Mouse (Mus musculus) spleen, postnatal 10 days (tissue): Measurements from ENCODE around the gene Tex26.

ENCODE experiments used
- DNase-seq, 2 experiments: peaks; one replicate each; pipeline ENCODE4 v3.0.0; 2021 to 2022; ENCODE audit warnings: low spot score in 2 of 2

Gene Tex26

DNA sequence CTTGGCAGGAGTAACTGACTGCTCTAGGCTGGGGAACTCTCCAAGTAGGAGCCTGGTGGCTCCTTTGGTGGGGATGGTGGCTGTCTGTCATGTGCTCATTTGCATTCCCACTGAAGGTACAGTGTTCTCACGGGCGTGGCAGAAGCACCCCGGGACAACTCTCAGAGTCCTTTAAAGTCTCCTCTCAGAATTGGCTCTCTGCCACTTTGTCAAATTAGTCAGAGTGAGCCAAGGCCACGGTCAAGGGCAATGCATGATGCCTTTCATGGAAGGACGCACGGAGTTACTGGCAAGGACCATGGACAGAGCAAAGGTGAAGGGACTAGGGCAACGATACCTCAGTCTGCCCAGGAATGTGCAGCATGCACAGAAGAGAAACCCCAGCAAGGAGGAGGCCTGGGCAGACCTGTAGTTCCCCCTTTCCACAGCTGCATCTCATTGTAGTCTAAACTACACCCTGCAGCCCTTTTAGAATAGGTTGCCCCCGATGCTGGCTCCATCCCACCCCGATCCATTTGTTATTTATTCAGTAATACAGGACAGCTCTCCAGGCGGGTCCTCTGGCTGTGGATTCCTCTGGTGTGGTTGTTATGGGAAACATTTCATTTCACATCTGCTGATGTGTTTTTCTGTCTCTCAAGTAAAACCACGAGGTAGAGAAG lies 49.0 kb downstream of the Tex26 start:
- no peak for DNase-seq

DNA sequence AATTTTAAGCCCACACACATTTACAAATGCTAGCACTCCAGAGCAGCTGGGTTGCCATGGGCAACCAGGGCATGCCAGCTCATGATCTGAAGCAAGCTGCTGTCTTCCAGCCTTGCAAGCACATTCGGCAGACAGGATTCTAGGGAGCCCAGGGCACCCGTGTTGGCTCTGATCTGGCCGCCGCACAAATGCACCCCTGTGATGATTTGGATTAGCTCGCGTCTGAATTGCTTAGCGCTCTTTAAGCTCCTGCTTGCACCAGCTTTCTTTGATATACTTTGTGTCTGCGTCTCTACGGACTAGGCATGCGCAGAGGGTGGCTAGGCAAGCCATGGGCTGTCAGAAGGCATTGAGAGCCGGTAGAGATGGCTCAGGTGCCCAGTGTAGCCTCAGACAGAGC lies 49.7 kb downstream of the Tex26 start:
- DNase-seq = no peak

DNA sequence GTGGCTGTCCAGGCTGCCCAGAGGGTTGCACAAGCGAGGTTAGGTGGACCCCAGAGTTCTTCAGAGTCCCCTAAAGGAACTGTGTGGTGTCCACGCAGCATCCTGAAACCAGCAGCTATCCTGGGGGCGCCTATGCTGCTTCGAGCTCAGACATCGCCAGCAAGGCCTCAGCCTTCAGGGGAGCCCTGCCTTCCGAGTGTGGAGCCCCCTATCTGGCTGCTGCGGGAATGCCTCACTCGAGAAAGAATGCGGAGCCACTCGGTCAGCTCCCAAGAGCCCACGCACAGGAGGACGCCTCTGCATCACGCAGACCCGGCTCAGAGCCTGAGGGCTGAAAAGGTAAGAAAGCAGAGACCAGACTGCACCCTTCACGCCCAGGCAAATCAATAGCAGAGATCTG lies 50.8 kb downstream of the Tex26 start:
- no peak for DNase-seq

DNA sequence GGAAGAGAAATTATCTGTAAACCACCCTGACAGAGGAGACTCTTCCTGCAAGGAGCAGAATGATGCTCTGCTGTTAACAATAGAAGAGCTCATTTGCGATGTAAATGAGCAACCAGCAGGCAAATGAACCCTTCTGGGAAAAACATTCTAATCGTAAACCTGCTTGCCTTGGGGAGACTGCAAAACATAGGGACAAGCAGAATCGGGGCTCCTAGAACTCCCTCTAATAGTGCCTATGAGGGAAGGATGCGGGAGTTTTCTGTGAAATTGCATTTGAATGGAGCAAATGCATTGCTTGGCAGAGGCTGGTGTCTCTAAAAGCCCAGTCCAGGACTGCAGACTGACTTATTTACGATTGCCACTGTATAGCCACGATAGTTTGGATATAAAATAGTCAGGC lies 56.2 kb downstream of the Tex26 start:
- DNase-seq = no peak

DNA sequence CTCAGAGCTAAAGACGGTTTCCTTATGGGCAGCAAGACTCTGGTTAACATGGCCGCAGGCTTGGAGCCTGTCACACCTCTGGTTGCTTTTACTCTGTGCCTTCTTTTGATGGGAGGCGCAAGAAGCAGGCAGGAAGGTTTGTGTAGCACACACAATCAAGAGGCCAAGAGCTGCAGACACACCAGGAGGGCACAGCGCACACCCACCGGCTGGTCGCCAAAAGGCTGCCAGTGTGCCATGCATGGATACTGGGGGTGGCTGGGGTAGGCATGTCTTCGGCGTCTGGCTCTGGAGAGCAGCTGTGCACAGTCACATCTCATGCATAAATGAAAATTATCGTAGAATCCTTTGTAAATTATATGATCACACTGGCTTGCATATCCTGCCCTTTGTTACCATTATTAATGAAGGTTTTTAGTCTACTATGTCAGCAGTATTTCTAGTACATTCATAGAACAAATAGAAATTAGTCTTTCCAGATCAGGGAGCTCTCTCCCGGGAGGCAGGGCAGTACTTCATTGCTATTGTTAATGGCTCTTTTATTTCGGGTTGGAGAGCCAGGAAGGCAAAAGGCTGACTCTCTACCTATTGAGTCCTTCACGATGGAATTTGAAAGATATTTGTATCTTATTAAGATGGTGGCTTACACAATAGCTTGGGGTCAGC lies 57.1 kb downstream of the Tex26 start:
- DNase-seq = no peak

DNA sequence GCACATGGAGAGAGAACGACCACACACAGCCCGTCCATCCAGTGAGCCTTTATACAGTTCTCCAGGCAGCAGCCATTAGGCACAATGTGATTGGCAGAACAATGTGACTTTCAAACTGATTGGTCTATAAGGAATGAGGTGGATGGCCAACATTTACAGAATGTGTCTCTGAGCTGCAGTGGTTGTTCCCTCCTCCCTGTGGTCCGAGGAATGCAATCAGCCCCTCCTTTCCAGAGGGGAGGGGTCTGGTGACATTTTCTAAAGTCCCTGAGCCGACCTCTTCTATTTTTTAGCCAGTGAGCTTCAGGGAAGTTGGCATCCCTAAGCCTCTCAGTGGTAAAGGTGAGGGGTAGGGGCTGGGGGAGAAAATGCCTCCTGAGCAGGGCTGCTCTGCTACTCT lies 60.5 kb downstream of the Tex26 start:
- DNase-seq = no peak

DNA sequence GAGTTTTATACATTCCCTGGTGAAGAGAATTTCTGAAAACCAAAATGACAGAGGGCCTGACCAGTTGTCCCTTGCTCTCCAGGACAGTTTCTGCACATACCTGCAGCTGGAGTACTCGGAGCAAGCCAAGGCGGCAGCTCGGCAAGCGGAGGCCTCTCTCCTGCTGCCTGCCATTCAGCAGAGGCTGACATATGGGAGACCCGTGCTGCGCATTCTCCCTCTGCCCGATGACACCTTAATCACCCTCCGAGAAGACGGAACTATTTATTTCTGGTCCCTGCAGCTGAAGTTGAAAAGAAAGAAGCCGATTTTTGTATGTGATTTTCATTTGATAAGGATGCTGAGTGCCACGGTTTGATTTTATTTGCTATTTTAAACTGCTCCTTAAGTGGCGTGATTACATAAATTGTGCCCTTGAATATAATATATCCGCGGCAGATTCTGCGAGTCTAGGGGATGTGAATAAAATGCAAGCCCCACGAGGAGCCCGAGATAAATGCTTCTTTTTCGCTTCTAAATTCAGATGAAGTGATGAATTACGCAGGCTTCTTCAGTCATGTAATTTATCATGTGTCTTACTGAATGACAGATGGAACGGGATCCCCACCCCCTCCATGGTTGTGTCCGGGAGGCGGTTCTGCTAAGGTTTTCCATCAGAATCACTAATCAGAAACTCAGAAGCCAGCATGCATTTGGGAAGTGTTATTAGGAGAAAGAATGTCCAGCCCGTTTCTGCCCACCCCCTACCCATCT lies 64.1 kb downstream of the Tex26 start:
- DNase-seq = no peak

DNA sequence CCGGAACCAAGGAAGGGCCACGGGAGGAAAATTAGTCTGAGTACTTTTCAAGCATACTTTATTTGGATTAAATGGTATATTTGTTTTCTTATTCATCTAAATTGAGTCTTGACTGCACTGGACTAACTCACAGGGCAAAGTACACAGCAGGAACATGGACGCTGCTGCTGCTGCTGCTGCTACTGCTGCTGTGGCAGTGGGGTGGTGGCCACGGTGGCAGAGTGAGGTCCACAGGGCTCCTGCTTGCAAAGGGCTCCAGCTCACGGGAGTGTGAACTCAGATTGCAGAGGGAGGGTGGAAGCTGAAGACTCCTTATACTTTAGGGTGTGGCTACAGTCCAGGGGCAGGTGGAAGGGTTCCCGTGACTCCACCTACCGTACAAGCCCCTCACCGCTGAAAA lies 65.5 kb downstream of the Tex26 start:
- DNase-seq = no peak

DNA sequence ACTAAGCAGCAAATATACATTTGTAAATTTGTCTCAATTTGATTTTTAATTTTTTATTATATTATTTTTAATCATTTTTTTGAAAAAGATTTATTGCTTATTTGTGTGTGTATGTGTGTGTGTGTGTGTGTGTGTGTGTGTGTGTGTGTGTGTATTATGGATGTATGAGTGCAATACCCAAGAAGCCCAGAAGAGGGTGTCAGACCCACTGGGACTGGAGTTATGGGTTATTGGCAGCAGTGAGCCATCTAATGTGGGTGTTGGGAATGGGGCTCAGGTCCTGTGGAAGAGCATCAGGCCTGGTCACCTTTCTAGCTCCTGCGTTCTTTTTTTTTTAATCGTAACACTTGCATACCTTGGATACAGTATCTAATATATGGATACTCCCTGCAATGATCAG lies 66.6 kb downstream of the Tex26 start:
- DNase-seq = no peak

DNA sequence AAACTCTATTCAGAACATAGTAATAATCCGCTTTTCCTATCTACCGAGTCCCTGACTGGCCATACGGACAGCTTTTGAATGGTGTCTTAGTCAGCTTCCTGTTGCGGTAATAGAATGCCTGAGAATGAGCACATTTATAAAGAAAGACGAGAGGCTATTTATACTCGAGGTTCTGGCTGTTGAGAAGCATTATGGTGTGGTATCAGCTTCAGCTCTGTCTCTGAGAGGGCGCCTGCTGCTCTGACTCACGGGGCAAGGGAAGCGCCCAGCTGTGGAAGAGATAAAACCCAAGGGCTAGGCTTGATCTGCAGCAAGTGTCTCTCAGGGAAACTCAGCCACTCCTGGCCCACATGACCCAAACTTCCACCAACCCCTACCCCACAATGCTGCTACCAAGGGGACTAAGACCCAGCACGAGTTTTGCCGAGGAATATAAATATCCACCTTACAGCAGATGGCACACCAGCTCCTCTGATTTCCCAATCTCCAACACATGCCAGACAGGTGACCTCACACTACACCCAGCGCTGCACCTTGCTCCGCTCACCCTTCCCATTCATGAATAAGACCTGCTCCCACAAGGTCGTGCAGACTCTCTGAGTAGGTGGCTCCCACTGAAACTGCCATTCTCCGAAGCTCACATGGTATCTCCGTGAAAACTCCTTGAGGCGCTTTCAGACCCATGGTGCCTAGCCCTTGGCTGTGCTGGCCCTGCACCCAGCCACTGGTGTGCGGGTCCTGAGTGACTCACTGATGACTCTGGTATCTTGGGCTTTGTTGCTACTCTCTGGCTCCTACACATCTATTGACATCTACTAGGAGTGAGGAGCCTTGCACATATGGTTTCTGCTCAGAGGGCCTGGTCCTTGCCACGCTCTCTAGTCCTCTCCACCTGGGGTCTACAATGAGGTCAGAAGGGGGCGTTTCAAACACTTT lies 68.9 kb downstream of the Tex26 start:
- no peak for DNase-seq

DNA sequence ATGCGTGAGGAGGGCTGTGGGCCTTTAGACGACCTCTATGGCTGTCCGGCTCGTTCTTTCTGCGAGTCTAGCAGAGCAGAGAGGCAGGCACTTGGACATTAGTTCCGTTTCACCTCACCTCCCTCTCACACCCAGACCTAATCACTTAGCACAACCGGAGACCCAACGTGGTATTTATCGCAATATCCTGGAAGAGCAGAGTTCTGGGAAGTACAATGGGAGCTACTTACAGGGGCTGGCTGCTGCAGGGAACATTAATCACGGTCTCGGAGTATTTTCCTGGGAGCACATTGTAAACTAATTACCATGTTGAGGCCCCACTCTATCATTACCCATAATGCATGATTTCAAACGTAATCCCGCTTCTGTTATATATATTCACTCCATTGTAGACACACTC lies 70.9 kb downstream of the Tex26 start:
- DNase-seq = no peak

DNA sequence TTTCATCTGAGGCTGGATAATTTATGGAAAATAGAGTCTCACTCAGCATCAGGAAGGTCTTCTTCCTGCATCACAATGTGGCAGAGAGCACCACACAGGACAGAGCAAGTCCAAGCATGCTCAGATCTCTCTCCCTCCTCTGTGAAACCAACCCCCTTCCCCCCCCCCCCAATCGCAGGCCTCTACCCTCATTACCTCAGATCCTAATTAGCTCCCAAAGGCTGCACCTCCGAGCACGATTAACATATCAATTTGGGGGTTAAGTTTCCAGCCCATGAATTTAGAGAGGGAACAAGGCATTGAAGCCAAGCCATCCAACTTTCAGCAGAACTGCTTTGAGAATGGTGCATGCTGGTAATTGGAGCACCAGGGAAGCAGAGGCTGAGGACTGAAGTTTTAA lies 73.2 kb downstream of the Tex26 start:
- no peak for DNase-seq

DNA sequence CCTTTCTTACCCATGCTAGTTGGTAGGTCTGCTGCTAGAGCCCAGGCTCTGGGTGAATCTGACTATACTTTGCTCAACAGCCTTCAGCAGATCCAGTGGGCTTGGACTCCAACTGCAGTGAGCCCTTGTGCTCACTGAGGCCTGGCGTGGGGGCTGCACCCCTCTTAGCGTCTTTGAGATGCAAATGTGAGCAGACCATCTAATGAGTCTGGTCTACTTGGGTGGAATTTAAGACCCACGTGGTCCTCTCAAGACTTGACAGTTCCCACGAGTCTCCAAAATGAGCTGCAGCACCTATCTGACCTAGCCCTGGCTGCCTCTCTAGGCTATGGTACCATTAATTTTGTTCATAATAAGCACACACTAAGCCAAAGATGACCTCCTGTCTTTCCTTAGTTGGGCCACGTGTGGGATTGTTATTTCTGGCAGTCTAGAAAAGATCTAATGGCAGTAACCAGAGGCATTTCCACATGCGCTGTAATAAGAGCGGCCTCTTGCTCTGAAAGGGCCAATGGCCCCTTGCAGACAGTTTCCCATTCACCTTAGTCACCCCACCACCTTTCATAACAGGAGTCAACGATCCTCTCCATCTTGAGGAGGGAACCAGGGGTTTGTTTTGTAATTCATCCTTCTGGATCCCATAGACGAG lies 74.1 kb downstream of the Tex26 start:
- no peak for DNase-seq

DNA sequence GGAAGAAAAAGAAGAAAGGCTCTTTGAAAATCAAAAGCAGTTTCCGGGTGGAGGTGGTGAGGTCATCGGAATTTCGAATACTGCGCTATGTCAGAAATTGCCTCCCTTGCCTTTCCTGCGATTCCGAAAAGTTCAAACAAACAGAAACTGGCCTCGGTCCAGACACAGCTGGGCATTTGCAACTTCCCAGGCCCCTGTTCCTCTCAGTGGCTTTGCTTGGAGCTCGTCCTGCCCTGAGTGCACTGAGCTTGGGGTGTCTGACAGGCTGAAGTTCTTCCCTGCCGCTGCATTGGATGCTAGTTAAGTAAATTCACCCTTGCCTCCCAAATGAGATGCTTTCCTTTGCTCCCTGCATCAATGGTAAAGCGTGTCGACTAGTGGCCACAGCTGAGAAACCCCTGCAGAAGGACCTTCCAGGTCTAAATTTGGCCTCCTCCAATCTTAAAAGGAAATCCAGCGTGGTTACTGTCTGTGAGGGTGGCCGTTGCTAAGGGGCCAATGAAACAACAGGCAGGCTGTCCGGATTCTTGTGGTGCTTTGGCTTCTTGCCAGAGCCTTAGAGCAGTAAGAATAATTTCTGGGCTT lies 74.7 kb downstream of the Tex26 start:
- no peak for DNase-seq

DNA sequence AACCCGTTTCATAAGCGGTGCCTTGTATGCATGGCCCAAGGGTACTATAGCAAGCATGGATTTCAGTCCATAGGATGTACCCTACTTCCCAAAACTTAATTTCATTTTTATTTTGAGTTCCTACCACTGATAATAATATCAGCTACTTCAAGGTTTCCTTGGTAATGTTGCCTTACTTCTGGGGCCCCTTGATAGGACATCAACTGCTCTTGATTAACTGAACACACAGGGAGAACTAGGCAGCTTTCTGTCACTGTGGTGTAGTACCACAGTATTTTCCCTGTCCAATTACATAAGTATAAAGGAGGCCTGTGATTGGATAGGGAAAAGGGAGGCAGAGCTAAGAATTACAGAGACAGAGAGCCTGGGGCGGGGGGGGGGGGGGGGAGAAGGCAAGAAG lies 75.4 kb downstream of the Tex26 start:
- DNase-seq = no peak

DNA sequence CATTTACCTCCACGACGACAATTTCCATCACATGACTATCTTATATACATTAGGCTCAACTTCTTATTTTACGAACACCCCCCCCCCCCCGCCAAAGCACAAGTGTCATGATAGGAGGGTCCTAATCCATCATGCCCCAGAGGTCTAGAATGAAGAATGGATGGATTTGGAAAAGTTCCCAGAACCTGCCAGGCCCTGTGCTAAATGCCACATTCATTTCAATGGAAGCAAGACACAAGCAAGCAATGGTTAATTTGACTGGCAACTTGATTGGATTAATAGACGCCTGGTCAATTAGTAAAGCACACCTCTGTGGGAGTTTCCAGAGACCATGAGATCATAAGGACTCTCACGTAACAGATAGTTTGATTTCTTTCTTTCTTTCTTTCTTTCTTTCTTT lies 77.7 kb downstream of the Tex26 start:
- DNase-seq = no peak
